Mouse (Mus musculus) cerebellum, adult 2 months (tissue): ENCODE measurements around the gene Tns1.

Experiments used
- CTCF ChIP-seq: fragments of 200-500 bp; IDR thresholded peaks from 2 replicates; pipeline ENCODE4 v1.5.1; 2011; ENCODE audit warnings: low read depth, mild to moderate bottlenecking, control low read depth, low read length, moderate library complexity, borderline replicate concordance; ENCODE audit not compliant: insufficient read depth
- POLR2A ChIP-seq: fragments of 200-500 bp; IDR thresholded peaks from 2 replicates; pipeline ENCODE4 v1.6.1; 2011; ENCODE audit warnings: low read length, control low read depth, borderline replicate concordance; ENCODE audit not compliant: insufficient read depth

DNA sequence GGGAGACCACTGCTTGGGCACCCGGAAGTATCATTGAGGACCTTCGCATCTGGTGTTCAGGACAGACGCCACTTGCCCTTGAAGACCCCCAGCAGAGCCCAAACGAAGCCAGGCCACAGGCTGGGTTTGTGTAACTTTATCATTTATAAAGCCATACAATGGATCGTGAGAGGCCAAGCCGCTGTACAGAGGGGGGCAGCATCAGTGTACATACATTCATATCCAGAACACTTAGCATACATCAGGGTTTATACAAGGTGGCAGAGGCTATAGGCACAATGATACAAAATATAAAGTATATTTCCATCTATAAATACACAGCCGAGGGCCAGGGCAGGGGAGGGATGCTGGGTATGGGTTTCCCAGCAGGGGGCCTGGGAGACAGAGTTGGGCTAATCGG lies 214.1 kb downstream of the Tns1 start:
- TF ChIP-seq CTCF = no peak
- no peak for TF ChIP-seq POLR2A
